Comparison of ENCODE assay signal across 21 mouse cellular contexts in the genomic region with DNA sequence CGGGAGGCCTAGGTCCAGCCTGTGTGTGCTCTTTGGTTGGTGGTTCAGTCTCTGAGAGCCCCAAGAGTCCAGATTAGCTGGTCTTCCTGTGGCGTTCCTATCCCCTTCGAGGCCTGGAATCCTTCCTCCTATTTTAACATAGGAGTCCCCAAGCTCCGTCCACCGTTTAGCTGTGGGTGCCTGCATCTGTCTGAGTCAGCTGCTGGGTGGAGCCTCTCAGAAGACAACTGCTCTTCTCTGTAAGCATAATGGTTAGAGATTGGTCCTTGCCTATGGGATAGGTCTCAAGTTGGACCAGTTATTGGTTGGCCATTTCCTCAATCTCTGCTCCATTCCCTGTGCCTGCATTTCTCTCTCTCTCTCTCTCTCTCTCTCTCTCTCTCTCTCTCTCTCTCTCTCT. TPM values are rescaled to one million over a fixed set of nuclear protein-coding genes. Genes with fewer than 3 reads are reported as not detected.
DNase-seq lines count a peak whose midpoint lies in the region; ATAC-seq lines count a peak whose summit lies in the region.
"Had no signal": no experiment of that assay in that cellular context is flagged by ENCODE, and none has a peak within 500 bp of the region (broad histone marks: within the 10 kb centered on the region; RNA-seq: fewer than 3 reads in every experiment).

No protein-coding gene starts in this region.

- no peak for DNase-seq in heart, adult 9 months (ENCODE audit: low spot score in 2 of 2)
- DNase-seq in embryonic facial prominence, embryonic 10.5 days (ENCODE audit: low spot score), result no peak
- no peak for DNase-seq in kidney, adult 11 months
- DNase-seq in urinary bladder, postnatal 4 days (ENCODE audit: low spot score in 2 of 2), result no peak
- DNase-seq: adrenal gland, postnatal 10 days; cerebellum, adult 11 months; cerebellum, adult 8-10 months; cerebellum, postnatal 14 days; embryo, embryonic 11 days; gastrocnemius, postnatal 14 days; heart, postnatal 36 days had no signal

- no peak for ATAC-seq in heart, embryonic 11.5 days (replicated peaks; ENCODE audit: insufficient number of reproducible peaks, low FRiP score, low TSS enrichment)
- ATAC-seq in embryonic facial prominence, embryonic 15.5 days (ENCODE audit: insufficient number of reproducible peaks, low FRiP score, low TSS enrichment, low read depth), result no peak
- no peak for ATAC-seq in limb, embryonic 13.5 days (ENCODE audit: low FRiP score, low read depth)
- ATAC-seq: forebrain, embryonic 15.5 days; hindbrain, embryonic 16.5 days; inflammation-experienced regulatory T-cells, adult 6 months; intestine, postnatal 0 days had no signal

- H3K27me3 ChIP-seq in heart, embryonic 11.5 days (ENCODE audit: control insufficient read depth, insufficient read depth, low read length), result no peaks in the 10 kb centered on the region
- H3K27me3 ChIP-seq in embryonic facial prominence, embryonic 10.5 days (replicated peaks; ENCODE audit: low read depth, poor library complexity, severe bottlenecking), result peaks cover 10% of the 10 kb centered on the region
- no peaks in the 10 kb centered on the region for H3K27me3 ChIP-seq in embryonic facial prominence, embryonic 15.5 days
- H3K27me3 ChIP-seq in limb, embryonic 13.5 days, result no peaks in the 10 kb centered on the region
- H3K27me3 ChIP-seq: heart, embryonic 15.5 days had no signal

- 59% methylated on average over 5 of the region's 5 CpGs for WGBS in heart, embryonic 11.5 days (ENCODE audit: insufficient replicate concordance)
- WGBS in embryonic facial prominence, embryonic 10.5 days, result 83% methylated on average over 5 of the region's 5 CpGs
- WGBS in embryonic facial prominence, embryonic 15.5 days, result 67% methylated on average over 5 of the region's 5 CpGs
- WGBS in limb, embryonic 13.5 days, result 81% methylated on average over 5 of the region's 5 CpGs

- no peak overlapping the region for H3K4me3 ChIP-seq in heart, embryonic 11.5 days (ENCODE audit: low read depth, low read length)
- H3K4me3 ChIP-seq in embryonic facial prominence, embryonic 10.5 days, result no peak overlapping the region
- no peak overlapping the region for H3K4me3 ChIP-seq in embryonic facial prominence, embryonic 15.5 days (replicated peaks)
- H3K4me3 ChIP-seq in limb, embryonic 13.5 days, result no peak overlapping the region
- H3K4me3 ChIP-seq: erythroblast, embryonic 14.5 days; forebrain, embryonic 15.5 days; heart, embryonic 15.5 days; hindbrain, embryonic 12.5 days had no signal

- H3K9me3 ChIP-seq in heart, embryonic 11.5 days (replicated peaks; ENCODE audit: control insufficient read depth, low read length), result no peaks in the 10 kb centered on the region
- H3K9me3 ChIP-seq in embryonic facial prominence, embryonic 10.5 days, result no peaks in the 10 kb centered on the region
- H3K9me3 ChIP-seq in embryonic facial prominence, embryonic 15.5 days (replicated peaks), result no peaks in the 10 kb centered on the region
- H3K9me3 ChIP-seq in limb, embryonic 13.5 days, result no peaks in the 10 kb centered on the region
- H3K9me3 ChIP-seq: forebrain, embryonic 15.5 days; heart, embryonic 15.5 days; hindbrain, embryonic 12.5 days had no signal

- H3K9ac ChIP-seq in heart, embryonic 11.5 days (ENCODE audit: low read depth, low read length), result 0 out of 2 replicates have a peak overlapping the region, but pooled peaks have one; percentile 16
- no peak overlapping the region for H3K9ac ChIP-seq in embryonic facial prominence, embryonic 15.5 days
- H3K9ac ChIP-seq in limb, embryonic 13.5 days, result peak overlapping the region; percentile 13; the same call in 1 of the 2 replicates
- H3K9ac ChIP-seq: forebrain, embryonic 15.5 days; heart, embryonic 15.5 days; hindbrain, embryonic 12.5 days had no signal

- peak overlapping the region; percentile 41; the same call in 1 of the 2 replicates for H3K27ac ChIP-seq in heart, embryonic 11.5 days (ENCODE audit: low read depth, low read length)
- peak overlapping the region; percentile 69 for H3K27ac ChIP-seq in embryonic facial prominence, embryonic 10.5 days (replicated peaks)
- H3K27ac ChIP-seq in embryonic facial prominence, embryonic 15.5 days (replicated peaks), result peak overlapping the region; percentile 55
- H3K27ac ChIP-seq in limb, embryonic 13.5 days, result peak overlapping the region; percentile 78; the same call in 1 of the 2 replicates
- H3K27ac ChIP-seq: forebrain, embryonic 15.5 days; heart, embryonic 15.5 days; hindbrain, embryonic 12.5 days had no signal

- H3K36me3 ChIP-seq in heart, embryonic 11.5 days (ENCODE audit: control insufficient read depth, insufficient read depth, low read length), result no peaks in the 10 kb centered on the region; the same call in 1 of the 2 replicates
- H3K36me3 ChIP-seq in embryonic facial prominence, embryonic 10.5 days (replicated peaks), result 0 out of 2 replicates have a peak, but pooled peaks cover 11% of the 10 kb centered on the region
- H3K36me3 ChIP-seq in embryonic facial prominence, embryonic 15.5 days, result no peaks in the 10 kb centered on the region
- no peaks in the 10 kb centered on the region for H3K36me3 ChIP-seq in limb, embryonic 13.5 days
- H3K36me3 ChIP-seq: forebrain, embryonic 15.5 days; heart, embryonic 15.5 days; hindbrain, embryonic 12.5 days had no signal

- no peak overlapping the region for H3K4me2 ChIP-seq in heart, embryonic 11.5 days
- no peak overlapping the region for H3K4me2 ChIP-seq in embryonic facial prominence, embryonic 15.5 days (replicated peaks)
- H3K4me2 ChIP-seq in limb, embryonic 13.5 days (replicated peaks), result no peak overlapping the region
- H3K4me2 ChIP-seq: forebrain, embryonic 15.5 days; heart, embryonic 15.5 days; hindbrain, embryonic 12.5 days had no signal

- peaks cover 58% of the 10 kb centered on the region for H3K4me1 ChIP-seq in heart, embryonic 11.5 days (ENCODE audit: control insufficient read depth, insufficient read depth, low read length)
- peaks cover 89% of the 10 kb centered on the region for H3K4me1 ChIP-seq in embryonic facial prominence, embryonic 10.5 days
- peaks cover 88% of the 10 kb centered on the region for H3K4me1 ChIP-seq in embryonic facial prominence, embryonic 15.5 days
- peaks cover 79% of the 10 kb centered on the region for H3K4me1 ChIP-seq in limb, embryonic 13.5 days

RNA-seq across cellular contexts. Expression of a gene that starts 25.0 kb away (rescaled TPM):
- 55.8 and 63.2 TPM in 2 replicates for polyA plus RNA-seq in heart, embryonic 11.5 days (2014; fragmentation: Nextera tagmentation; extraction: Ambion mirVana)
- 87.6 and 94.6 TPM in 2 replicates for polyA plus RNA-seq in embryonic facial prominence, embryonic 10.5 days (2016; fragmentation: Nextera tagmentation; extraction: Ambion mirVana)
- 77.3 and 88.8 TPM in 2 replicates for polyA plus RNA-seq in embryonic facial prominence, embryonic 15.5 days (2015; fragmentation: Nextera tagmentation; extraction: Ambion mirVana)
- polyA plus RNA-seq in limb, embryonic 13.5 days (2015; fragmentation: Nextera tagmentation; extraction: Ambion mirVana), result 93.6 and 102 TPM in 2 replicates
- polyA plus RNA-seq: erythroblast, embryonic 14.5 days; inflammation-experienced regulatory T-cells, adult 6 months had no signal

RNA-seq across cellular contexts. Expression of a gene that starts 29.6 kb away (rescaled TPM):
- 20.2 and 22.8 TPM in 2 replicates for polyA plus RNA-seq in heart, embryonic 11.5 days (2014; fragmentation: Nextera tagmentation; extraction: Ambion mirVana)
- 53.9 and 56.0 TPM in 2 replicates for polyA plus RNA-seq in embryonic facial prominence, embryonic 10.5 days (2016; fragmentation: Nextera tagmentation; extraction: Ambion mirVana)
- 37.8 and 37.9 TPM in 2 replicates for polyA plus RNA-seq in embryonic facial prominence, embryonic 15.5 days (2015; fragmentation: Nextera tagmentation; extraction: Ambion mirVana)
- polyA plus RNA-seq in limb, embryonic 13.5 days (2015; fragmentation: Nextera tagmentation; extraction: Ambion mirVana), result 38.7 and 39.2 TPM in 2 replicates

RNA-seq across cellular contexts. Expression of a gene that starts 52.2 kb away (rescaled TPM):
- polyA plus RNA-seq in heart, embryonic 11.5 days (2014; fragmentation: Nextera tagmentation; extraction: Ambion mirVana), result 82.6 and 87.5 TPM in 2 replicates
- 134 and 135 TPM in 2 replicates for polyA plus RNA-seq in embryonic facial prominence, embryonic 10.5 days (2016; fragmentation: Nextera tagmentation; extraction: Ambion mirVana)
- polyA plus RNA-seq in embryonic facial prominence, embryonic 15.5 days (2015; fragmentation: Nextera tagmentation; extraction: Ambion mirVana), result 85.9 and 87.0 TPM in 2 replicates
- 98.1 and 104 TPM in 2 replicates for polyA plus RNA-seq in limb, embryonic 13.5 days (2015; fragmentation: Nextera tagmentation; extraction: Ambion mirVana)

RNA-seq across cellular contexts. Expression of a gene that starts 56.3 kb away (rescaled TPM):
- polyA plus RNA-seq in heart, embryonic 11.5 days (2014; fragmentation: Nextera tagmentation; extraction: Ambion mirVana), result 1.2 and 1.6 TPM in 2 replicates
- 2.4 and 3.1 TPM in 2 replicates for polyA plus RNA-seq in embryonic facial prominence, embryonic 10.5 days (2016; fragmentation: Nextera tagmentation; extraction: Ambion mirVana)
- 2.7 and 3.7 TPM in 2 replicates for polyA plus RNA-seq in embryonic facial prominence, embryonic 15.5 days (2015; fragmentation: Nextera tagmentation; extraction: Ambion mirVana)
- 3.2 and 3.4 TPM in 2 replicates for polyA plus RNA-seq in limb, embryonic 13.5 days (2015; fragmentation: Nextera tagmentation; extraction: Ambion mirVana)
- polyA plus RNA-seq: erythroblast, embryonic 14.5 days had no signal
